Mouse (Mus musculus) Muller cell, postnatal 12 days (primary cell): Measurements from ENCODE around the gene Rabgef1.

Source experiments
- DNase-seq: peaks from one replicate; pipeline ENCODE4 v3.0.0-alpha.2; 2015; ENCODE audit errors: inconsistent ontology term

Rabgef1 gene

GRCm38 (mm10) chr5:130171956-130172601 is 481 bp downstream of the Rabgef1 start:
- DNase-seq, result peak; percentile 71

GRCm38 (mm10) chr5:130173012-130173411 is 1.4 kb downstream of the Rabgef1 start:
- DNase-seq, result no peak

- no peak for DNase-seq
Measured at GRCm38 (mm10) chr5:130177871-130178270, 6.3 kb downstream of the Rabgef1 start.

DNA sequence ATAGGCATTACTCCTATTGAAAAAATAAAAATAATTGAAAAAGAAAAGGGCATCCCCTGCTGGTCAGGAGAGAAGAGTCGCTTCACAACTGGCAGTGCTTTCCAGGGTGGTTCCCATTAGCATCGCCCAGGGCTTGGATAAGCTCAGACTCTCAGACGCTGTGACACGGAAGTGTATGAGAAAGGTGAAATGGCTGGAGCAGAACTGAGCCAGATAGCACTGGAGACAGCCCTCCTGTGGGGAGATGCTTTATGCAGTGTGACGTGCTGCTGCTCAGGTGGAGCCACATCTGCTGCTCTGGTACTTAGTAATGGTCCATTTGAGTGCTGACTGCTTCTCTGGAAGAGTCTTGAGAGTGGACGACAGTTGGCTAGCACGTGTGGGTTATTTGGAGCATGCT is 8.8 kb downstream of the Rabgef1 start:
- DNase-seq, result no peak

DNA sequence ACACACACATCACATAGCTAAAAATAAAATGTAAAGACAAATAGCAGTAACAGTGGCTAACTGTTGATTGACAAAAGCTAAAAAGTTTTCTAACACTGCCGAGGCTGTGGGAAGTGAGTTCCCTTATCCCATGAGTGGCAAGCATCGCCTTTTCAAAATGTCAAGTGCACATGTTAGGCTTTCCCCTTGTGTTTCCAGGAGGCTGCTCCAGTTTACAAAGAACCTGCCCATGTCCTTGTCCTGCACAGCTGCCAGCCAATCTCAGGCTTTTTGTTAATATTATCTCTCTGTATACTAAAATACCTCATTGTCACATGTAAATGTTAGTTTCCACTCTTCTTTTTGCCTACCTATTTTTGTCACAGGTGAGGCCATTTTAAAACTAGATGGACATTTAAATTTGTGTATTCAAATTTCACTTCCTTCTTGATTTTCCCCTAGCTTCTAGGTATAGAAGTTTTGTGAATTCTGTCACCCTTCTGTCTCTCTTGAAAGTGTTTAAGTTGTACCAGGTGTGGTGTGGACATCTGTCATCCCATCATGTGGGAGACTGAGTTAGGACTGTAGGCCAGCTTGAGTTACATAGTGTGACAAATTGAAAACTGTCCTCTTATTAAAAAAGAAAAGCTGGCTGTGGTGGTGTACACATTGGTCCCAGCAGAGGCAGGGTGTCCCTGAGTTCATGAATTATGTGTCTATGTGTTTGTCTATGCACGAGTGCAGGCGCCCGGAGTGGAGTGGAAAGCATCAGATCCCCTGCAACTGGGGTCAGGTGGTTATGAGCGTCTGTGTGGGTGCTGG is 10.3 kb downstream of the Rabgef1 start:
- DNase-seq, result no peak

DNA sequence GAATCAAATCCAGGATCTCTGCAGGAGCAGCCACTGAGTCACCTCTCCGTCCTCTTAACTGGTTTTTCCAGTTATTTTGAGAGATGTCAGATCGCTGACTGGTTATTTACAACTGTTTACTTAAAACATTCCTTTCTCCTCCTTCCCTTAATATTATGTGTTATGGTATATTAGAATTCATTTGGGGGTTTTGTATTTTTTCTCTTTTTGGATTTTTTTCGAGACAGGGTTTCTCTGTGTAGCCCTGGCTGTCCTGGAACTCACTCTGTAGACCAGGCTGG is 10.9 kb downstream of the Rabgef1 start:
- DNase-seq, result no peak

DNA sequence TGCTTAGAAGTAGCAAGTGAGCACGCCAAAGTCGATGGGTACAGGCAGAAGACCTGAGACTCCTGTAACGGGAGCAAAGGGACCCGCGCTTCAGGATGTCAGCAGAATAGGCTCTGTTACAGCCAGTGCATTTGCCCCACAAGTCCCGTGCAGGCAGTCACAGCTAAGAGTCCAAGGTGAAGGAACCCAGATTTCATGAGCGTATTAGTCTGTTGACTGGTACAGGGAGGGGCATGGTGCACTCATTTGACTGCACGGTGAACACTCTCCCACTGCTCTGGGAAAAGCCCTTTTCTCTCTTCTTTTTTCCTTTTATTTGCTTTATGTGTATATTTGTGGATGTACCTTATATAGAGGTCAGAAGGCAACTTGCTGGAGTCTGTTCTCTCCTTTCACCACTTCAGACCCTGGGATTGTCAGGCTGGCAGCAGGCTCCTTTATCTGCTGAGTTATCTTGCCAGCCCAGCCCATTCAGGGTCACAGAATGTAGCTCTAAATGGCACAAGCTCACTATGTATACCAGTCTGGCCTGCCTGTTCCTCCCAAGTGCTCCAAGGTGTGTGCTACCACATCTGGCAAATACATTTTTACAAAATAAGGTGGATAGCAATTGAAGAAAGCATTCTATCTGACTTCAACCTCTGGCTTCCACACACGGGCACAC is 12.7 kb downstream of the Rabgef1 start:
- no peak for DNase-seq

GRCm38 (mm10) chr5:130185312-130185711 is 13.7 kb downstream of the Rabgef1 start:
- DNase-seq, result peak; percentile 68

DNA sequence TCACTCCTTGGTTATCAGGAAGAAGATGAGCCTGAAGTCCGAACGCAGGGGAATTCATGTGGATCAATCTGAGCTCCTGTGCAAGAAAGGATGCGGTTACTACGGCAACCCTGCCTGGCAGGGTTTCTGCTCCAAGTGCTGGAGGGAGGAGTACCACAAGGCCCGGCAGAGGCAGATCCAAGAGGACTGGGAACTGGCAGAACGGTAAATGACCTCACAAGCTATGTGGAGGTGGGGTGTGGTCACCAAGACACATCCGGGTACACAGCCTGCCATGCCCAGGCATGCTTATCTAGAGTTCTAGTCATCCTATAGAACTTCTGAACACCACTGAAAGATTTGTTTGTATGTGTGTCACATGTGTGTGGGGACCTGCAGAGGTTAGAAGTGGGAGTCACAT is 15.8 kb downstream of the Rabgef1 start:
- no peak for DNase-seq

GRCm38 (mm10) chr5:130190909-130191308 is 19.3 kb downstream of the Rabgef1 start:
- no peak for DNase-seq

DNA sequence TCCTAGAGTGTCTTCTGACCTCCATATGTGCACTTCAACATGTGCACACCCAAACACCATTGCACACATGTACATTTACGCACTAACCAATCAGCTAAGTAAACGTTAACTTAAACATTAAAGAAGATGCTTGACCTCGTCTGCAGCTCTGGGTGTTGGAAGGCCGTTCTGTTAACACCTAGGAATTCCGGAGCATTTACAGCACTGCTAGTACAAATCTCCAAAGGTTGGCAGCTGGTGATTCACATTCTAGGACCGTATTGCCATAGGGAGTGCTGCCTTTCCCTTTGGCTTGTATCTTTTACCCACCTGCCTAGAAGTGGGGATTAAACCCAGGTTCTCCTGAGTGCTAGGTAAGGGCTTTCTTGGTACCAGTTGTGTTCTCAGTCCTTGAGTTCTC is 20.3 kb downstream of the Rabgef1 start:
- DNase-seq, result no peak

- peak; percentile 69 for DNase-seq
Measured at GRCm38 (mm10) chr5:130192356-130192944, 20.9 kb downstream of the Rabgef1 start.

DNA sequence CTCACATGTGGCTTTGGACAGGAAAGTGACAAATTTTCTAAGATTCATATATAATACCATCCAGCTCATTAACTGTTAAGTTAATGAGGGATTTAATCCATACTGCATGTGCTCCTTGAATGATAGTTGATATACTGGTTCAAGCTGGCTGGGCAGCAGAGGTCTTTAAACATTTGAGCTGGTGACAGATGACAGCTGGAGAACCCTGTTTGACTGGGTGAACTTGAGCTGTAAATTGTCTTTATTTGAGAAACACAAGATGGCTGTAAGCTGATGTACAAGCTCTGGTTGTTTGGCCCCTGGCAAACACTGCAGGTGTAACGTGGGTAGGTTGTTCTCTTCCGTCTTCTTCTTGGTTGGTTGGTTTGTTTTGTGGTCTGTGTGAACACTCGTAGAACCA is 22.2 kb downstream of the Rabgef1 start:
- DNase-seq, result no peak

DNA sequence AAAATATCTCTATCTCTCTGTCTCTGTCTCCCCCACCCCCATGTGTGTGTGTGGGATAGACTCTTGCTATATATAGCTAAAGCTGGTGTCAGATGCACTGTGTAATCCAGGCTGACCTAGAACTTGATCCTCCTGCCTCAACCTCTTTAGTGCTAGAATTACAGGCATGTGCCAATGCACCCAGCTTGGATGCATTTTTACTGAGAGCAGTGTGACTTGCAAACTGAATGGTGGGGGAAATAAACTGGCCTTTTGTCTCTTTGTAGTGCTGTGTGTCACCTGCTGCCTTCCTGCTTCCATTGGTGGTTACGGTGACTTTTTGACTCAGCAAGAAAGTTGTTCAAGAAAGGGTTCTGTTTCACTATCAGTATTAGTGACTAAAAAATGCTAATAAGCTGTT is 24.7 kb downstream of the Rabgef1 start:
- no peak for DNase-seq

- DNase-seq, result no peak
Measured at GRCm38 (mm10) chr5:130197454-130197853, 25.9 kb downstream of the Rabgef1 start.

DNA sequence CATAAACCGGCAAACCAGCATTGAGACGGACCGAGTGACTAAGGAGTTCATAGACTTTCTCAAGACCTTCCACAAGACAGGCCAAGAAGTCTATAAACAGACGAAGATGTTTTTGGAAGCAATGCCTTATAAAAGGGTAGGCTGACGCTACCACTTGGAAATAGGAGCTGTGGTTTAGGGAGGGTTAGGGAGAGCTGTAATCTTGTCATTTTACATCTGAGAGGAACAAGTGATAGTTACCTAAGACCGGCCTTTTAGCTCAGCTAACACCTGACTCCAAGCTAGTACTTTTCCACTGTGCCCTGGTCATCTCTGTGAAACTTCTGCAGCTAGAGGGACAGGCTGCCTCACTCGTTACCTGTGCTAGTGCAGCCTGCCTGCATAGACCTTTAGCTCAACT is 26.4 kb downstream of the Rabgef1 start:
- no peak for DNase-seq

DNA sequence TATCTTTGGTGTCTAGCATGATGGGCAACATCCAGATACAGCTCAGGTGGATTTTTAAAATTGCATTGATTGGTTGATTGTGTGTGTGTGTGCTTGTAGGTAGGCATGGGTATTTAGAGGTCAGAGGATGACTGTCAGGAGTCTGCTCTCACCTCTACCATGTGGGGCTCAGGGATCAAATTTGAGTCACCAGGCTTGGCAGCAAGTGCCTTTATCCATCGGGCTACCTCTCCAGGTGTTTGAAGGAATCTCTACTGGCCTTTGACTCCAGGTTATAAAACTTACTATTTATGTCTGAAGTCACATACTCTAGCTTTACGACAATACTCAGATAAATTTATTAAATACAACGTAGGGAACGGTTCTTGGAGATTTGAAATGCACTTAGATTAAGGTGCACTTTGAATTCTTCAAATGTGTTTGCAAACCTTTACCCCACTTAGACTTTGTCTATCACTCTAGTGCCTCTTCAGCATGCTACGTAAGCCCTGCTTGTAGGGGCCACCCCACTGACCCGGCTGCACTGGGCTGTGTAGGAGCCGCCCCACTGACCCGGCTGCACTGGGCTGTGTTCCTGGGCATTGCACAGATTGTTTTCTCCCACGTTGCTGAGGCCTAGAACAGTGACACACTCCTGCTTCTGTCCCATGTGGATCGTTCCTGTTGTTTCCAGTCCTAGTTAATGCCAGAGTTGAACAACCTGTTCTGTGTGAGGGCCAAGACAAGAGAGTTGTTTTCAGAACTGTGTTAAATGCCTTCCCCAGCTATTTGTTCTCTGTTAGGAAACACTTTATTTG is 28.8 kb downstream of the Rabgef1 start:
- DNase-seq, result no peak

DNA sequence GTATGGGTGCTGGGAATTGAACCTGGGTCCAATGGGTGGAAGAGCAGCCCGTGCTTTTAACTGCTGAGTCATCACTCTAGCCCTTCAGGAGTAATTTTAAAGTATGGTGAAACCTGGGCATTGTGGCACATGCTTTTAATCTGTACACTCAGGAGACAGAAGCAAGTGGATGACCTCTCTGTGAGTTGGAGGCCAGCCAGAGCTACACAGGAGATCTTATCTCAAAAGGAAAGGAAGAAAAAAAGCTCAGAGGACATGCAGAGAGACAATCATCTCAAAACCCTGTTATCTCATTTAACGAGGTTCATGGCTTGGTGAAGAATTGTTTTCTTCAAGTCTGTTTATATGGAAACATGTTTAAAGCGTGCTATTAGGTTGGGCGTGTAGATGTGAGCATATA is 32.4 kb downstream of the Rabgef1 start:
- DNase-seq, result no peak

DNA sequence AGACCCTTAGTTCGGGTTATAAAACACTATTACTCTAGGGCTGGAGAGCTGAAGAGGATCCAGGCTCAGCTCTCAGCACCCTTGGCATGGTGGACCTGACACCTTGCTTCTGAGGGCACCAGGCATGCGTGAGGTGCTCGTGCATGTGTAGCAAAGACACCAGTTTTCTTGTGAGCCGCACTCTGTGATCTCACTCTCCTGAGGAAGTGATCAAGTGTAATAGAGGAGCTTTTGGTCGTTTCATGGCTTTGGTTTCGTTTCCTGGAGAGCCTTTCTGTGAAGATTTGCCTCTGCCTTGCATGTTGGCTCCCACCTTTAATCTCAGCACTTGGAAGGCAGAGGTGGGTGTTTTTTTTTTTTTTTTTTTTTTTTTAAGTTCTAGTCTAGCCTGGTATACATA is 33.0 kb downstream of the Rabgef1 start:
- no peak for DNase-seq

DNA sequence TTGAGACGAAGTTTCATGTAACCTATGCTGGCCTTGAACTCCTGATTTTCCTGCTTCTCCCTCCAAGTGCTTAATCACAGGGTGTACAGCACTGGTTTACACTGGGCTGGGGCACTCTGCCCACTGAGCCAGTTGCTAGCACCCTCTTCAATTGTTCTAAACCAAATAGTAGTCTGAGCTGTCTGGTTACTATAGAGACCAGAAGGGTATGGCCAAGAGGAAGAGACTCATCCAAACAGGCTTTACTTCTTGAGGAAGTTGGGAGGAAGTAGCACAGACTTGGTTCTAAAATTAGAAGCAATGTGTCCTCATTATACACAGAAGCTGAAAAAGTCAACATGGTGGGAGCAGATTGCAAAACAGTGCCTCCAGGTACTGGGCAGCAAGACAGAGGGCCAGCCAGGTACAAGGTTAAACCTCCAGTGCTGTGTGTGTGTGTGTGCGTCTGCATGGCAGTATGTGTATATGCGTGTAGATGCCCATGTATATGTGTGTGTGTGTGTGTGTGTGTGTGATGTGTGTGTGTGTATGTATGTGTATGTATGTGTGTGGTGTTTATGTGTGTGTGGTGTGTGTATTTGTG is 33.9 kb downstream of the Rabgef1 start:
- no peak for DNase-seq

- DNase-seq, result no peak
Measured at GRCm38 (mm10) chr5:130207299-130207698, 35.7 kb downstream of the Rabgef1 start.

GRCm38 (mm10) chr5:130212956-130213355 is 41.4 kb downstream of the Rabgef1 start:
- no peak for DNase-seq
